Mouse (Mus musculus): Measurements from ENCODE around the gene Lrp3. TPM values are rescaled to one million over a fixed set of nuclear protein-coding genes. Genes with fewer than 3 reads are reported as not detected.

The Lrp3 gene
- polyA plus RNA-seq, 1 experiment from 2014 or later = 21.6 TPM

DNA sequence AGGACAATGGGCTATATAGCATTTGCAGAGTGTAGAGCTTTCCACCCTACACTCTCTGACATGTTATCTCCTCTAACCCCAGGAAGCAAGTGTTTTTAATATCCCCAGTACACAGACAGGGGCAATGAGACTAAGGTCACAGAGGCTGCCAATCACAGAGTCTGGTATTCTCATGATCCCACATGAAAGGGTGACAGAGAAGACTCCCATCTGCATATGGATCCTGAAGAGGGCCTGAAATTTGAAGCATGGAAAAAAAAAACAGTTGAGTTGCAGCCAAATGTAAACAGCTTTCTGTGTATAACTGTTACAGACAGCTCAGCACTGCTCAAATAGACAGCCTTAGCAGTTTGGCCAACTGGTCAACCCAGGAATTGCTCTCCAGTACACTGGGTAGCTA, 15.5 kb downstream of the Lrp3 start:
- Histone ChIP-seq H3K4me3 (ENCODE audit: low read depth, low read length) (no peak overlapping the region), H3K27ac (ENCODE audit: low read depth, low read length) (no peak overlapping the region), H3K9me3 (ENCODE audit: control insufficient read depth, low read length) (no peaks in the 10 kb centered on the region), H3K9ac (ENCODE audit: low read length) (no peak overlapping the region), H3K27me3 (ENCODE audit: control insufficient read depth, insufficient read depth, low read length) (no peaks in the 10 kb centered on the region), H3K36me3 (ENCODE audit: control insufficient read depth, insufficient read depth, low read length) (peaks cover 31% of the 10 kb centered on the region), H3K4me2 (ENCODE audit: low read depth) (no peak overlapping the region), H3K4me1 (ENCODE audit: control insufficient read depth, insufficient read depth, low read length) (0 out of 2 replicates have a peak, but pooled peaks cover 3% of the 10 kb centered on the region)
- ATAC-seq (ENCODE audit: insufficient read depth, low FRiP score, low TSS enrichment) (no peak), DNase-seq (ENCODE audit: low spot score) (no peak)

DNA sequence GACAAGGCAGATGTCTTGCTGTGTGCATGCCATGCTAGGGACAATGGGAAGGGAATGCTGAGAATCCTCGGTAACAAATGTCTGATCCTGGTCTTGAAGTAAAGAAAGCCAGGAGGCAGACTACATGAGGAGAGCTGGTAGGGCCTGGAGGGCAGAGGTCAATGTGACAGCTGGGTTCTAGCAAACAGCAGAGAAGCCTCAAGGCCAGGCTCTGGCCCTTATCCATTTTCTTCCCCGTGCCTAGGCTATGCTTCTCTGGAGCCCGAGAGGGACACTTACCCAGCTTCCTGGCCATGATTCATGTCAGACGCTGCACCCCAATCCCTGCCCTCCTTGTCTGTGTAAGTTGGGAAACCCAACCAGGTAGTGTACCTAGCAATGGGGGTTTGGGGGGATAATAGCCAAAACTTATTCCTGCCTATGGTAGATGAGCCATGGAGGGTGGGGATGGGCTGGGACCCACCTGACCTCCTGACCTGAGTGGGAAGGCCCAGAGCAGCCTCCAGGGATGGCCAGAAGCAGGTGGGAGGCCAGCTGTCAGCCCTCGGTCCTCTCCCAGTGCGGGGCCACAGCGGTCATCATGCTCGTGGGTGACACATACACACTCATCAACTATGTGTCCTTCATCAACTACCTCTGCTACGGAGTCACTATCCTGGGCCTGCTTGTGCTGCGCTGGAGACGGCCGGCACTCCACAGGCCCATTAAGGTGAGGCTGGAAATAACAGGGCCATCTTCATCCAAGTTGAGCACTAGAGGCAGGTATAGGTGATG, 16.1 kb downstream of the Lrp3 start:
- no peak overlapping the region for H3K27ac ChIP-seq (ENCODE audit: low read depth, low read length)
- H3K4me2 ChIP-seq (ENCODE audit: low read depth) = no peak overlapping the region
- peaks cover 27% of the 10 kb centered on the region for H3K36me3 ChIP-seq (ENCODE audit: control insufficient read depth, insufficient read depth, low read length)
- 88% methylated on average over 12 of the region's 12 CpGs for WGBS
- no peak for ATAC-seq (ENCODE audit: insufficient read depth, low FRiP score, low TSS enrichment)
- H3K9me3 ChIP-seq (ENCODE audit: control insufficient read depth, low read length) = no peaks in the 10 kb centered on the region
- H3K27me3 ChIP-seq (ENCODE audit: control insufficient read depth, insufficient read depth, low read length) = no peaks in the 10 kb centered on the region
- H3K9ac ChIP-seq (ENCODE audit: low read length) = no peak overlapping the region
- H3K4me1 ChIP-seq (ENCODE audit: control insufficient read depth, insufficient read depth, low read length) = 0 out of 2 replicates have a peak, but pooled peaks cover 3% of the 10 kb centered on the region
- no peak for DNase-seq (ENCODE audit: low spot score)
- H3K4me3 ChIP-seq (ENCODE audit: low read depth, low read length) = no peak overlapping the region

DNA sequence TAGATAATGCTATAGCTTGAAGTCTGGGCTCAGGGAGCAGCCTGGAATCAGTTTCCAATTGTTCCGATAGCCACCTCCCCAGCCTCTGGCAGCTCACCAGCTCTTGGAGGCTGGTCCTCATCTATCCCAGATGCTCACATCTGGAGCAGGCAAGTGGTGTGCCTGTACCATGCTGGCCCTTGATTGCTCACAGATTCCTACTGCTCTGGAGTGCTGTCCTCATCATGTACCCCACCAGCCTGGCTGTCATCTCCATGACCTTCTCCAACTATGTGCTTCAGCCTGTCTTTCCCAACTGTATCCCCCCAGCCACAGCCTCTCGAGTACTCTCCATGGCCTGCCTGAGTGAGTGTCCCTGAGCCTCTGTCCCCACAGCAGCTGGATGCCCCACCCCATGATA, 18.3 kb downstream of the Lrp3 start:
- 75% methylated on average over 2 of the region's 2 CpGs for WGBS
- ATAC-seq (ENCODE audit: insufficient read depth, low FRiP score, low TSS enrichment) (no peak), DNase-seq (ENCODE audit: low spot score) (no peak)
- Histone ChIP-seq H3K9me3 (ENCODE audit: control insufficient read depth, low read length) (no peaks in the 10 kb centered on the region), H3K36me3 (ENCODE audit: control insufficient read depth, insufficient read depth, low read length) (peaks cover 13% of the 10 kb centered on the region), H3K9ac (ENCODE audit: low read length) (no peak overlapping the region), H3K27me3 (ENCODE audit: control insufficient read depth, insufficient read depth, low read length) (no peaks in the 10 kb centered on the region), H3K4me3 (ENCODE audit: low read depth, low read length) (no peak overlapping the region), H3K4me2 (ENCODE audit: low read depth) (no peak overlapping the region), H3K27ac (ENCODE audit: low read depth, low read length) (no peak overlapping the region), H3K4me1 (ENCODE audit: control insufficient read depth, insufficient read depth, low read length) (0 out of 2 replicates have a peak, but pooled peaks cover 3% of the 10 kb centered on the region)

DNA sequence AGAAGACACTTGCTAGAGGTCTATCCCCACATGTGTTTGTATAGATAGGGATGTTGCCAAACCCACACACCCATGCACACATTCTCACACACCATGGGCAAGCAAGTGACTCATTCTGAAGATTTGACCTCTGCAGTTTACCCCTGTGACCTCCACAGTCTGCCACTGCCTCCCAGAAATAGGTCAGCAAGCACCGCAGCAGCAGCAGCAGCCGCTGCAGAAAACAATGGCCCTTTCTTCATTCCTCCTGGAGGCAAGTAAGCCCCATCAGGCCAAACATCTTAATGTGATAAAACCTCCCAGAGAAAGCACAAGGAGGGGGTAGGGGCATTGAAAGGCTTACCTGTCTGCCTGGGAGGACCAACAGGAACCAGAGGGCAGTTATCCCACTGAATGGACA, 24.0 kb downstream of the Lrp3 start:
- H3K9me3 ChIP-seq (ENCODE audit: control insufficient read depth, low read length) = no peaks in the 10 kb centered on the region
- H3K4me3 ChIP-seq (ENCODE audit: low read depth, low read length) = no peak overlapping the region
- H3K36me3 ChIP-seq (ENCODE audit: control insufficient read depth, insufficient read depth, low read length) = no peaks in the 10 kb centered on the region
- H3K4me1 ChIP-seq (ENCODE audit: control insufficient read depth, insufficient read depth, low read length) = 0 out of 2 replicates have a peak, but pooled peaks cover under 1% of the 10 kb centered on the region
- no peak overlapping the region for H3K9ac ChIP-seq (ENCODE audit: low read length)
- WGBS = 17% methylated on average over 2 of the region's 2 CpGs
- peaks cover 21% of the 10 kb centered on the region for H3K27me3 ChIP-seq (ENCODE audit: control insufficient read depth, insufficient read depth, low read length)
- no peak overlapping the region for H3K4me2 ChIP-seq (ENCODE audit: low read depth)
- DNase-seq (ENCODE audit: low spot score) (no peak), ATAC-seq (ENCODE audit: insufficient read depth, low FRiP score, low TSS enrichment) (no peak)
- H3K27ac ChIP-seq (ENCODE audit: low read depth, low read length) = no peak overlapping the region

DNA sequence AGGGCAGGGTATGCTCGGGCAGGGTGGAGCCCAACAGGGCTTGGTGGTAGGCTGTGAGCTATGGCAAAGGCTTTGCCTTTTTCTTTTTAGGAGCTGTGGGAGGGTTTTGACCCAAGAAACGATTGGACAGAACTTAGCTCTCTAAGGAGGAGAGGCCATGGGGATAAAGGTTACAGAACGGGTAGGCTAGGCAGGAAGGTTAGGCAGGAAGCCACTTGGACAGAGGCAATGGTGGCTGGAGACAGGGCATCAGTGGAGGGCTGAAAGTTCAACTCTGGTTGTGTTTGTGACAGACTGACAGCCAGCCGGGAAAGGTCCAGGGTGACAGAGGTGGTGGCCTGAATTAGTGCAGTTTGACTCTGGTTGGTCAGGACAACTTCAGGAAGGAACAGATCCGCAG, 25.6 kb downstream of the Lrp3 start:
- DNase-seq (ENCODE audit: low spot score) (no peak), ATAC-seq (ENCODE audit: insufficient read depth, low FRiP score, low TSS enrichment) (no peak)
- Histone ChIP-seq H3K4me2 (ENCODE audit: low read depth) (no peak overlapping the region), H3K9ac (ENCODE audit: low read length) (no peak overlapping the region), H3K36me3 (ENCODE audit: control insufficient read depth, insufficient read depth, low read length) (no peaks in the 10 kb centered on the region), H3K9me3 (ENCODE audit: control insufficient read depth, low read length) (no peaks in the 10 kb centered on the region), H3K27ac (ENCODE audit: low read depth, low read length) (no peak overlapping the region), H3K27me3 (ENCODE audit: control insufficient read depth, insufficient read depth, low read length) (peaks cover 36% of the 10 kb centered on the region), H3K4me1 (ENCODE audit: control insufficient read depth, insufficient read depth, low read length) (peaks cover 6% of the 10 kb centered on the region; the same call in 1 of the 2 replicates), H3K4me3 (ENCODE audit: low read depth, low read length) (no peak overlapping the region)
- 71% methylated on average over 5 of the region's 5 CpGs for WGBS

DNA sequence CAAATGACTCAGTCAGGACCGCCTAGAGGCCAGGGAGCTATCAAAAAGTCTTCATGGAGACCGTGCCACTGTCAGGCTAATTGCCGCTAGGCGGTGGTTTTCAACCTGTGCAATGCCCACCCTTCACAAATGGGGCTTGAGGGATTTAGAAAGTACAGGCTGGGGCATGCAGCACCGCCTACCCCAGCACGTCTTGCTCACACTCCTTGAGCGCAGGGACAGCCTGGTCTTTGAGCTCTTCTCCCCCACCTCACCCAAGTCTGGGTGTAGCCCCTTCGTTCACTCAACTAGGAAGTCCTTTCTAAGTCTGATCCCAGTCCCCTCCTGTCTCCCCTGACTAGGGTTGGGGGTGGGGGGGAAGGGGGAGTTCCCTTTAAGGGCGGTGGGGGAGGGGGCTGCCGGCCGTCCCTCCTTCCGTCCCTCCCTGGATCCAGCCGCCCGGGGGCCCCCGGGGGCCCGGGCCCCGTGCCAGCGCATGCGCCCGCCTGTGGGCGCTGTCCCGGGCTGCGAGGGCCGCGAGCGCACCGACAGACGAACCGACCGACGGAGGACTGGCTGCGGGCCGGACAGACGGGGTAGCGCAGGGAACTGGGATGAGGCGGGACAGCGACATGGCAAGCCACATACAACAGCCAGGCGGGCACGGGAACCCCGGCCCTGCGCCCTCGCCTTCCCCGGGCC, 29.3 kb downstream of the Lrp3 start, which contains the start of gene Slc7a10:
Gene Slc7a10, plus strand, starts transcription at position 497 of the 681 bp plus-strand sequence.
- ATAC-seq (ENCODE audit: insufficient read depth, low FRiP score, low TSS enrichment) = no peak
- Histone ChIP-seq H3K27me3 (ENCODE audit: control insufficient read depth, insufficient read depth, low read length) (peaks cover 38% of the 10 kb centered on the region), H3K27ac (ENCODE audit: low read depth, low read length) (no peak within 1 kb of the TSS), H3K4me1 (ENCODE audit: control insufficient read depth, insufficient read depth, low read length) (peaks cover 6% of the 10 kb centered on the region; the same call in 1 of the 2 replicates), H3K9me3 (ENCODE audit: control insufficient read depth, low read length) (no peaks in the 10 kb centered on the region), H3K4me2 (ENCODE audit: low read depth) (peak within 1 kb of the TSS; percentile 51), H3K36me3 (ENCODE audit: control insufficient read depth, insufficient read depth, low read length) (no peaks in the 10 kb centered on the region), H3K9ac (ENCODE audit: low read length) (peak within 1 kb of the TSS; percentile 23; the same call in 1 of the 2 replicates), H3K4me3 (ENCODE audit: low read depth, low read length) (peak within 1 kb of the TSS; percentile 31)
- DNase-seq (ENCODE audit: low spot score) = no peak
- WGBS = under 1% methylated on average over 42 of the region's 43 CpGs

DNA sequence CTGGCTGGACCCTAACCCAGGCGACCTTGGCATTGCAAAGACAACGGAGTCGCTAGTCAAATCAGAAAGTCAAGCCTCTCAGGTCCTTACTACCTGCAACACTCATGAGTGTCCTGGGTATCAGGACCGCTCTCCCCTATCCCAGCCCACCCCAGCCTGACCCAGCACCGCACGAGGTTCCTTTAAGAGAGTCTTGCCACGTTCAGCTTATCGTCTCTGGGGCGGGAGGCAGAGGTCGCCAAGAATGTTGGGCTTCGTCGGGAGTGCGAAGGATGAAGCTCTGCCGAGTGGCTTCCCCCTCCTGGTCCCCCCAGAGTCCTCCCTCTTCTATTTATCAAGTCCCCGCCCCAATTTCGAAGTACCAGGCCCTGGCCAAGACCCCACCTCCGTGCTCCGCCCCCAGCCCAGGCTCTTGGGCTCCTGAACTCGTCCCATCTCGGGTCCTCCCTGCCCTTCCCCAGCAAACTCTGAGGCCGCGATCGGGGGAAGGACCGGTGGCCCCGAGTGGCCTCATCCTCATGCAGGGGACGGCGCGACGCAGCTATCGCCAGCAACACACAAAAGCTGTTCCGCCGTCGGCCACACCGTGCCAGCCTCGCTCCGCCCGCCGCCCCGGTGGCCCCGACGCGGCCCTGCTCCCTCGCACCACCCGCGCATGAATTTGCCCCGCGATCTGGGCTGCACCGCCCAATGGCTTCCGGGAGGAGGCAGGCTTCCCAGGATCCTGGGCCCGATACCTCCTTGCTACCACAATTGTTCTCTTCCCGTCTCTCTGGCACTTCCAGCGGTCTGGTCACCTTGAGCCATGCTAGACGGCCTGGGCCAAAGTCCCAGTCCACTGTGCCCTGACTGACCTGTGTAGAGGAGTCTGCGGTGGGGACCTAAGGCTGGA, 30.2 kb downstream of the Lrp3 start:
- 2% methylated on average over 54 of the region's 54 CpGs for WGBS
- H3K27ac ChIP-seq (ENCODE audit: low read depth, low read length) = no peak overlapping the region
- H3K4me3 ChIP-seq (ENCODE audit: low read depth, low read length) = peak overlapping the region; percentile 31
- DNase-seq (ENCODE audit: low spot score) = peak; percentile 59
- peaks cover 6% of the 10 kb centered on the region; the same call in 1 of the 2 replicates for H3K4me1 ChIP-seq (ENCODE audit: control insufficient read depth, insufficient read depth, low read length)
- H3K4me2 ChIP-seq (ENCODE audit: low read depth) = peak overlapping the region; percentile 47
- H3K9me3 ChIP-seq (ENCODE audit: control insufficient read depth, low read length) = no peaks in the 10 kb centered on the region
- H3K27me3 ChIP-seq (ENCODE audit: control insufficient read depth, insufficient read depth, low read length) = peaks cover 38% of the 10 kb centered on the region
- ATAC-seq (ENCODE audit: insufficient read depth, low FRiP score, low TSS enrichment) = peak; percentile 55; the same call in 1 of the 2 replicates
- H3K9ac ChIP-seq (ENCODE audit: low read length) = peak overlapping the region; percentile 23; the same call in 1 of the 2 replicates
- no peaks in the 10 kb centered on the region for H3K36me3 ChIP-seq (ENCODE audit: control insufficient read depth, insufficient read depth, low read length)
